Mouse (Mus musculus) CD4-positive, CD25-positive, alpha-beta regulatory T cell (primary cell): ENCODE results near the gene Dcun1d2. TPM values are rescaled to one million over a fixed set of nuclear protein-coding genes. Genes with fewer than 3 reads are reported as not detected.

Experiments used
- polyA plus RNA-seq: library from polyadenylated mRNA; unstranded; fragments of 100-300 nt; shearing (Covaris generic); gene quantifications from one replicate; pipeline ENCODE4 v1.2.1, GENCODE M21; 2017

Dcun1d2 gene
- polyA plus RNA-seq: 35.7 TPM

DNA sequence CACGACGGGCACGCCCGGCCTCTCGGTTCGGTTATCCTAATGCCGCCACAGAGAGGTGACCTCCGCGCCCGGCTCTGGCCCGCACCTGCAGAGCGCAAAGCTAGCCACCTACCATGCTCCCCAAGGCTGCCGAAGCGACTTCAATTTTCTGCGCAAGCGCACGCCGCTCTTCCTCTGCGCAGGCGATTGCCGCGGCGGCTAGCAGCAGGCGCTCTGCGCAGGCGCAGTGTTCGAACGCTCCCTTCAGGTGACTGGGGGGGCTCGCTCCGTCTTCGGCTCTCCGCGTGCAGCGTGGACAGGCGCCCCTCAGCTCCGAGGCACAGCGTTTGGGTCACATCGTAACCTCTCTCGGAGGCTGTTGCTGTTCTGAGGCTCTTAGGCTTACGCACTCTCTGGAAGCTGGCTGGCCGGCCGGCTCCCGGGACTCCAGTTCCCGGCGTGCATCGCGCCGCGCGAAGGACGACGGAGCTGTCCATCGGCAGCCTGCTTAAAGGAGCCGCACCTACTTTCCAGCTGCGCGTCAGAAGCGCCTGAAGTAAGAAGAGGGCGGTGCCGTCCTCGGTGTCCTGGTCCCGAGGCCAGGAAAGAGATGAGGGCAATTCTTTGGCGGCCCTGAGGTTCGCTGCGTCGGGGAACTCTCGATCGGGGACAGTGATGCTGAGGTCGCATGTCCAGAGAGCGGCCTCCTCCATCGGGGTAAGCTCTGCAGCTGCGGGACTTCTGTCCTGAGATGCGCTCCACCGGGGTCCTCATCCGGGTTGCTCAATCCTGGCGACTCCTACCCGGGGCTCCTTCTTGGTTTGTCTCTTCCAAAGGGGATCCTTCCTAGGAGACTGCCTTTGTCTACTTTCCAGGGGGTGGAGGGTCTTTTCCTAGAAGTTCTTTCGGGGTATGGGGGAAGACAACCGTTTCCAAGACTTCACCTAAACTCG, at the start of gene Dcun1d2, which contains the start of gene Tmco3:
TSS of gene Dcun1d2 (minus strand) at position 440 of the 932 bp plus-strand sequence.
TSS of gene Tmco3 (plus strand) at position 499 of the 932 bp plus-strand sequence.

DNA sequence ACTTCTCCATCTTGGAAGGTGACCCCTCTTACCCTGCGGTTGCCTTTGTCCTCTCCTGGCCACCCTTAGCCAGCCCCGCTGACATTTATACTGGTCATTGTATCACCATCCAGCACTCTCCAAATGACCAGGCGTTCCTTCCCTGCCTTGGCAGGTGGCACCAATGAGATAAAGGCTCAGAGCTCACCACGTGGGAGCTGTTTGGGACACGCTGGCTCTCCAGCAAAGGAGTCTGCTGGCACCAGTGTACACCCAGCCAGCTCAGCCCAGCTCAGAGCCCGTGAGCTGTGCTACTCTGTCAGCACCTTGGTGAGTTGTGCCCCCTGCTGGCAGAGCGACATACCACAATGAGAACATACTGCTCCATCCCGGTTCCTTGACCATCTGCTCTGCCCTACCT, 33.9 kb downstream of the Dcun1d2 start, which contains the start of gene Adprhl1:
TSS of gene Adprhl1 (minus strand) at position 144 of the 400 bp plus-strand sequence.

Other genes with a start within 250 kb of the Dcun1d2 start
- gene Proz, start 227.2 kb downstream of the Dcun1d2 start, polyA plus RNA-seq: 2.8 TPM
- 47.2 TPM for gene Pcid2, start 182.7 kb downstream of the Dcun1d2 start, polyA plus RNA-seq
- gene Cul4a, start 182.5 kb downstream of the Dcun1d2 start, polyA plus RNA-seq: 41.7 TPM
- 289 TPM for gene Lamp1, start 129.0 kb downstream of the Dcun1d2 start, polyA plus RNA-seq
- gene Grtp1, start 87.5 kb downstream of the Dcun1d2 start, polyA plus RNA-seq: 3.1 TPM
- 0.13 TPM for gene Adprhl1, start 34.0 kb downstream of the Dcun1d2 start, polyA plus RNA-seq
- 39.6 TPM for gene Tmco3, start 59 bp upstream of the Dcun1d2 start, polyA plus RNA-seq
- gene Tfdp1, start 50.6 kb upstream of the Dcun1d2 start, polyA plus RNA-seq: 81.3 TPM
- gene Atp4b, start 108.7 kb upstream of the Dcun1d2 start, polyA plus RNA-seq: not detected
- not detected for gene Grk1, start 117.0 kb upstream of the Dcun1d2 start, polyA plus RNA-seq
- gene Tmem255b, start 147.1 kb upstream of the Dcun1d2 start, polyA plus RNA-seq: not detected
- gene Gas6, start 206.4 kb upstream of the Dcun1d2 start, polyA plus RNA-seq: 0.07 TPM